Mouse (Mus musculus) bone marrow macrophage, adult 2 months (primary cell): ENCODE results near the gene Foxo1.

Experiments
- CTCF ChIP-seq: IDR thresholded peaks from 2 replicates; pipeline ENCODE4 v1.5.1; 2012; ENCODE audit warnings: low read depth, mild to moderate bottlenecking, low read length, moderate library complexity
- POLR2A ChIP-seq: IDR thresholded peaks from 2 replicates; pipeline ENCODE4 v1.6.1; 2012; ENCODE audit warnings: mild to moderate bottlenecking, low read depth, low read length, borderline replicate concordance

- TF ChIP-seq CTCF (no peak), POLR2A (no peak)
These were observed 3.2 kb downstream of the Foxo1 start for GRCm38 (mm10) chr3:52271376-52271775.
